Mouse (Mus musculus): ENCODE results near the gene Mterf1b. TPM values are rescaled to one million over a fixed set of nuclear protein-coding genes. Genes with fewer than 3 reads are reported as not detected.
"Not testable (repeated sequence)": the region's sequence is repeated elsewhere in the genome, so short reads cannot be mapped to it uniquely, and the experiment has no call there.

Gene Mterf1b
- polyA plus RNA-seq (2014; fragmentation: Nextera tagmentation; extraction: Ambion mirVana): 3.8 and 4.8 TPM in 2 replicates

GRCm38 (mm10) chr5:4191671-4192480 lies at the start of gene Mterf1b:
TSS of gene Mterf1b (plus strand) at chr5:4192367.
- DNase-seq (ENCODE audit: low spot score); H3K9me3 ChIP-seq (ENCODE audit: control insufficient read depth, low read length); H3K36me3 ChIP-seq (ENCODE audit: control insufficient read depth, insufficient read depth, low read length); H3K4me1 ChIP-seq (replicated peaks; ENCODE audit: control insufficient read depth, insufficient read depth, low read length); H3K27me3 ChIP-seq (ENCODE audit: control insufficient read depth, insufficient read depth, low read length); H3K27ac ChIP-seq (ENCODE audit: low read depth, low read length): not testable (repeated sequence)
- H3K4me2 ChIP-seq (ENCODE audit: low read depth, low read length, severe bottlenecking): peak within 1 kb of the TSS; percentile 41
- H3K9ac ChIP-seq (ENCODE audit: low read length): peak within 1 kb of the TSS; percentile 33; the same call in 1 of the 2 replicates
- peak within 1 kb of the TSS; percentile 37 for H3K4me3 ChIP-seq (ENCODE audit: low read depth, low read length)
- WGBS: 70% methylated on average over 10 of the region's 37 CpGs
- ATAC-seq (replicated peaks; ENCODE audit: low FRiP score): peak; percentile 99

- 85% methylated on average over 4 of the region's 5 CpGs for WGBS
- H3K27ac ChIP-seq (ENCODE audit: low read depth, low read length); H3K4me1 ChIP-seq (replicated peaks; ENCODE audit: control insufficient read depth, insufficient read depth, low read length); ATAC-seq (replicated peaks; ENCODE audit: low FRiP score); H3K27me3 ChIP-seq (ENCODE audit: control insufficient read depth, insufficient read depth, low read length); H3K4me2 ChIP-seq (ENCODE audit: low read depth, low read length, severe bottlenecking); H3K36me3 ChIP-seq (ENCODE audit: control insufficient read depth, insufficient read depth, low read length); H3K4me3 ChIP-seq (ENCODE audit: low read depth, low read length); DNase-seq (ENCODE audit: low spot score); H3K9ac ChIP-seq (ENCODE audit: low read length); H3K9me3 ChIP-seq (ENCODE audit: control insufficient read depth, low read length): not testable (repeated sequence)
Observed at GRCm38 (mm10) chr5:4159418-4160071, 32.6 kb upstream of the Mterf1b start.

- Histone ChIP-seq H3K4me2 (ENCODE audit: low read depth, low read length, severe bottlenecking) (no peak overlapping the region), H3K27ac (ENCODE audit: low read depth, low read length) (no peak overlapping the region), H3K27me3 (ENCODE audit: control insufficient read depth, insufficient read depth, low read length) (no peaks in the 10 kb centered on the region), H3K36me3 (ENCODE audit: control insufficient read depth, insufficient read depth, low read length) (no peaks in the 10 kb centered on the region), H3K9ac (ENCODE audit: low read length) (no peak overlapping the region), H3K4me1 (replicated peaks; ENCODE audit: control insufficient read depth, insufficient read depth, low read length) (no peaks in the 10 kb centered on the region), H3K4me3 (ENCODE audit: low read depth, low read length) (no peak overlapping the region), H3K9me3 (ENCODE audit: control insufficient read depth, low read length) (no peaks in the 10 kb centered on the region)
- ATAC-seq (replicated peaks; ENCODE audit: low FRiP score) (no peak), DNase-seq (ENCODE audit: low spot score) (no peak)
- WGBS: 83% methylated on average over 3 of the region's 3 CpGs
Observed at GRCm38 (mm10) chr5:4161554-4161953, 30.6 kb upstream of the Mterf1b start.

GRCm38 (mm10) chr5:4162461-4162860 lies 29.7 kb upstream of the Mterf1b start:
- H3K4me3 ChIP-seq (ENCODE audit: low read depth, low read length): no peak overlapping the region
- no peaks in the 10 kb centered on the region for H3K27me3 ChIP-seq (ENCODE audit: control insufficient read depth, insufficient read depth, low read length)
- no peak for DNase-seq (ENCODE audit: low spot score)
- no peaks in the 10 kb centered on the region for H3K4me1 ChIP-seq (replicated peaks; ENCODE audit: control insufficient read depth, insufficient read depth, low read length)
- no peak overlapping the region for H3K9ac ChIP-seq (ENCODE audit: low read length)
- ATAC-seq (replicated peaks; ENCODE audit: low FRiP score): no peak
- WGBS: 59% methylated on average over 7 of the region's 7 CpGs
- H3K4me2 ChIP-seq (ENCODE audit: low read depth, low read length, severe bottlenecking): no peak overlapping the region
- no peaks in the 10 kb centered on the region for H3K9me3 ChIP-seq (ENCODE audit: control insufficient read depth, low read length)
- no peaks in the 10 kb centered on the region for H3K36me3 ChIP-seq (ENCODE audit: control insufficient read depth, insufficient read depth, low read length)
- no peak overlapping the region for H3K27ac ChIP-seq (ENCODE audit: low read depth, low read length)

GRCm38 (mm10) chr5:4167813-4168529 lies 24.2 kb upstream of the Mterf1b start:
- not testable (repeated sequence) for H3K4me2 ChIP-seq (ENCODE audit: low read depth, low read length, severe bottlenecking); ATAC-seq (replicated peaks; ENCODE audit: low FRiP score); DNase-seq (ENCODE audit: low spot score)

DNA sequence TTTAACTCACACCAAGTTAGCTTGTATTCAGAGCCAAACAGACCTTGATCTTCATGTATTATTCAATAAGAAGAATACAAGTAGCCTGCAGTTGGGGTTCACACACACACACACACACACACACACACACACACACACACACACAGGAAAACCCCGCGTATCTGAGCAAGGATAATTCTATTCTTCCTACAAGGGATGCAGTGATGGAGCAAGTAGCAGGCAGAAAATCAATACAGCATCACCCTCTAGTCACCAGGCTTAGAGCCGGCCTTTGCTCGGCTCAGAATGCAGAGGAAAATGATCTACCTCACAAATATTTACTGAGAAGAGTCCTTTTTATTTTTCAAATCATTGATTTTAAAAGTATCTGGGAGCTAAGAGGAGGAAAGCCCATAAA lies 23.6 kb upstream of the Mterf1b start:
- ATAC-seq (replicated peaks; ENCODE audit: low FRiP score); H3K4me1 ChIP-seq (replicated peaks; ENCODE audit: control insufficient read depth, insufficient read depth, low read length); H3K4me2 ChIP-seq (ENCODE audit: low read depth, low read length, severe bottlenecking); H3K27me3 ChIP-seq (ENCODE audit: control insufficient read depth, insufficient read depth, low read length); H3K27ac ChIP-seq (ENCODE audit: low read depth, low read length); H3K9me3 ChIP-seq (ENCODE audit: control insufficient read depth, low read length); H3K36me3 ChIP-seq (ENCODE audit: control insufficient read depth, insufficient read depth, low read length); H3K9ac ChIP-seq (ENCODE audit: low read length); H3K4me3 ChIP-seq (ENCODE audit: low read depth, low read length); DNase-seq (ENCODE audit: low spot score): not testable (repeated sequence)
- 79% methylated on average over 4 of the region's 4 CpGs for WGBS

More at GRCm38 (mm10) chr5:4167813-4168529, 24.2 kb upstream of the Mterf1b start:
- not testable (repeated sequence) for H3K9ac ChIP-seq (ENCODE audit: low read length); H3K4me1 ChIP-seq (replicated peaks; ENCODE audit: control insufficient read depth, insufficient read depth, low read length); H3K9me3 ChIP-seq (ENCODE audit: control insufficient read depth, low read length); H3K4me3 ChIP-seq (ENCODE audit: low read depth, low read length); H3K27ac ChIP-seq (ENCODE audit: low read depth, low read length); H3K27me3 ChIP-seq (ENCODE audit: control insufficient read depth, insufficient read depth, low read length); H3K36me3 ChIP-seq (ENCODE audit: control insufficient read depth, insufficient read depth, low read length)
- 74% methylated on average over 6 of the region's 6 CpGs for WGBS

DNA sequence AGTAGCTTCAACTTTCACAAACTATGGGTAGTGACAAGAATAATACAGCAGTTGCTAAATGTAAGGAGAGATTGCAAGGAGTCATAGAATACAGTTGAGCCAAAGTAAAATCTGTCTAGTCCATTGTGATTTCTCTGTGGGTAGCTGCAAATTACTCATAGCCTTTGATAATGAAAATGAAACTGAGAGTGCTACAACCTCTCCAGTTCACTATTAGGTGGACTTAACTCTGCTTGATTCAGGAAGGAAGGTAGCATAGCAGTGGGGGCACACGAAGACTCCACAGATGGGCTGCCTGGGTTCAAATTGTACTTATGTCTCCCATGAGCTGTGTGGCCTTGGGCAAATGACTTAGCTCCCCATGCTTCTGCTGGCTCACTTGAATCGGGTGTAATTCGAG lies 15.7 kb upstream of the Mterf1b start:
- not testable (repeated sequence) for ATAC-seq (replicated peaks; ENCODE audit: low FRiP score); H3K4me2 ChIP-seq (ENCODE audit: low read depth, low read length, severe bottlenecking); H3K4me3 ChIP-seq (ENCODE audit: low read depth, low read length); H3K27ac ChIP-seq (ENCODE audit: low read depth, low read length); DNase-seq (ENCODE audit: low spot score); H3K27me3 ChIP-seq (ENCODE audit: control insufficient read depth, insufficient read depth, low read length); H3K9ac ChIP-seq (ENCODE audit: low read length); H3K4me1 ChIP-seq (replicated peaks; ENCODE audit: control insufficient read depth, insufficient read depth, low read length); H3K9me3 ChIP-seq (ENCODE audit: control insufficient read depth, low read length); H3K36me3 ChIP-seq (ENCODE audit: control insufficient read depth, insufficient read depth, low read length)
- WGBS: 86% methylated on average over 3 of the region's 3 CpGs

DNA sequence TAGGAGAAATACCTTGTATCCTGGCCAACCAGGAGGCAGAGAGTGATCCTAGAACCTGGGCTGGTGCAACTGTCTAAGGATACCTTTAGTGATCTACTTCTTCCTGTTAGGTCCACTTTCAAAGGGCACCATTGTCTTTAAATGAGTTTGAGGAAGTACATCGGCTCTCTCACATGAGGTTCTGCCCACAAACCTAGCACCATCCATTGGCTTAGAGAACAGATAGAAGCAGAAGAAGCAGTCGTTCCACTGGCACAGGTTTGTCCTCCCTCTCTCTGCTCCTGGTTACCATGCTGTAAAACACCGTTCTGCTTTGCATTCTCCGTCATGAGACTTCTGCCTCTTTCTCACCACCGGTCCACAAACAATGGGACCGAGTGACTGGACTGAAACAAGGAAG lies 12.8 kb upstream of the Mterf1b start:
- DNase-seq (ENCODE audit: low spot score): no peak

More for the DNA sequence above, 12.8 kb upstream of the Mterf1b start:
- no peak for ATAC-seq (replicated peaks; ENCODE audit: low FRiP score)
- no peak overlapping the region for H3K27ac ChIP-seq (ENCODE audit: low read depth, low read length)
- WGBS: 90% methylated on average over 6 of the region's 6 CpGs
- no peaks in the 10 kb centered on the region for H3K4me1 ChIP-seq (replicated peaks; ENCODE audit: control insufficient read depth, insufficient read depth, low read length)
- H3K9me3 ChIP-seq (ENCODE audit: control insufficient read depth, low read length): no peaks in the 10 kb centered on the region
- no peak overlapping the region for H3K4me3 ChIP-seq (ENCODE audit: low read depth, low read length)
- H3K9ac ChIP-seq (ENCODE audit: low read length): no peak overlapping the region
- H3K4me2 ChIP-seq (ENCODE audit: low read depth, low read length, severe bottlenecking): no peak overlapping the region
- H3K27me3 ChIP-seq (ENCODE audit: control insufficient read depth, insufficient read depth, low read length): no peaks in the 10 kb centered on the region
- H3K36me3 ChIP-seq (ENCODE audit: control insufficient read depth, insufficient read depth, low read length): no peaks in the 10 kb centered on the region

Data from forebrain, embryonic 11.5 days (tissue).